Mouse (Mus musculus) heart, postnatal 4 days (tissue): ENCODE measurements around the gene Il4. TPM values are rescaled to one million over a fixed set of nuclear protein-coding genes. Genes with fewer than 3 reads are reported as not detected.

Experiments used
- DNase-seq: peaks from one replicate; pipeline ENCODE4 v3.0.0; 2021
- total RNA-seq, 2 experiments: library from RNA; stranded (reverse); gene quantifications; 2 replicates each; pipeline ENCODE4 v1.2.3; 2021

Gene Il4
- total RNA-seq, 2 experiments from 2014 or later, result not detected

GRCm38 (mm10) chr11:53623573-53623972, 5.1 kb upstream of the Il4 start:
- no peak for DNase-seq

- no peak for DNase-seq
These were observed 4.0 kb upstream of the Il4 start for GRCm38 (mm10) chr11:53622440-53622806.

- no peak for DNase-seq
These were observed 3.3 kb upstream of the Il4 start for GRCm38 (mm10) chr11:53621582-53622439.

- DNase-seq, result no peak
These were observed 1.6 kb upstream of the Il4 start for GRCm38 (mm10) chr11:53620094-53620493.

GRCm38 (mm10) chr11:53619428-53619827, 959 bp upstream of the Il4 start:
- DNase-seq, result no peak

GRCm38 (mm10) chr11:53617562-53618109, 833 bp downstream of the Il4 start:
- DNase-seq, result no peak

GRCm38 (mm10) chr11:53616748-53617558, 1.5 kb downstream of the Il4 start:
- no peak for DNase-seq

GRCm38 (mm10) chr11:53615575-53615974, 2.9 kb downstream of the Il4 start:
- DNase-seq, result no peak

GRCm38 (mm10) chr11:53615172-53615571, 3.3 kb downstream of the Il4 start:
- no peak for DNase-seq

- no peak for DNase-seq
These were observed 8.8 kb downstream of the Il4 start for GRCm38 (mm10) chr11:53609672-53610071.

- no peak for DNase-seq
These were observed 9.2 kb downstream of the Il4 start for GRCm38 (mm10) chr11:53609231-53609630.

- DNase-seq, result no peak
These were observed 12.9 kb downstream of the Il4 start for GRCm38 (mm10) chr11:53605609-53606008.

GRCm38 (mm10) chr11:53604983-53605382, 13.5 kb downstream of the Il4 start:
- no peak for DNase-seq

- DNase-seq, result no peak
These were observed 27.4 kb downstream of the Il4 start for GRCm38 (mm10) chr11:53591116-53591515.

GRCm38 (mm10) chr11:53590368-53590768, 28.1 kb downstream of the Il4 start:
- peak; percentile 46 for DNase-seq

GRCm38 (mm10) chr11:53588279-53588678, 30.2 kb downstream of the Il4 start:
- DNase-seq, result no peak

GRCm38 (mm10) chr11:53585510-53585909, 33.0 kb downstream of the Il4 start:
- no peak for DNase-seq

GRCm38 (mm10) chr11:53584849-53585248, 33.6 kb downstream of the Il4 start:
- DNase-seq, result peak; percentile 18

GRCm38 (mm10) chr11:53583151-53583550, 35.3 kb downstream of the Il4 start:
- no peak for DNase-seq

- no peak for DNase-seq
These were observed 37.9 kb downstream of the Il4 start for GRCm38 (mm10) chr11:53580562-53580961.

GRCm38 (mm10) chr11:53567224-53568014, 51.0 kb downstream of the Il4 start, which contains the start of gene Kif3a:
Kif3a (plus strand) TSS chr11:53567379.
- peak; percentile 96 for DNase-seq

GRCm38 (mm10) chr11:53566646-53567045, 51.8 kb downstream of the Il4 start:
- DNase-seq, result no peak
